Mouse (Mus musculus) E14TG2a.4 (cell line): Measurements from ENCODE around the gene Rbl1.

ENCODE experiments used
- CTCF ChIP-seq: conservative IDR thresholded peaks from 2 replicates; pipeline ENCODE4 v1.5.1; 2014; ENCODE audit warnings: low read length
- NANOG ChIP-seq: IDR thresholded peaks from 2 replicates; pipeline ENCODE4 v1.6.1; 2014; ENCODE audit warnings: borderline replicate concordance, low read length, mixed read lengths
- POU5F1 ChIP-seq: IDR thresholded peaks from 2 replicates; pipeline ENCODE4 v1.6.1; 2014; ENCODE audit warnings: low read length, borderline replicate concordance

DNA sequence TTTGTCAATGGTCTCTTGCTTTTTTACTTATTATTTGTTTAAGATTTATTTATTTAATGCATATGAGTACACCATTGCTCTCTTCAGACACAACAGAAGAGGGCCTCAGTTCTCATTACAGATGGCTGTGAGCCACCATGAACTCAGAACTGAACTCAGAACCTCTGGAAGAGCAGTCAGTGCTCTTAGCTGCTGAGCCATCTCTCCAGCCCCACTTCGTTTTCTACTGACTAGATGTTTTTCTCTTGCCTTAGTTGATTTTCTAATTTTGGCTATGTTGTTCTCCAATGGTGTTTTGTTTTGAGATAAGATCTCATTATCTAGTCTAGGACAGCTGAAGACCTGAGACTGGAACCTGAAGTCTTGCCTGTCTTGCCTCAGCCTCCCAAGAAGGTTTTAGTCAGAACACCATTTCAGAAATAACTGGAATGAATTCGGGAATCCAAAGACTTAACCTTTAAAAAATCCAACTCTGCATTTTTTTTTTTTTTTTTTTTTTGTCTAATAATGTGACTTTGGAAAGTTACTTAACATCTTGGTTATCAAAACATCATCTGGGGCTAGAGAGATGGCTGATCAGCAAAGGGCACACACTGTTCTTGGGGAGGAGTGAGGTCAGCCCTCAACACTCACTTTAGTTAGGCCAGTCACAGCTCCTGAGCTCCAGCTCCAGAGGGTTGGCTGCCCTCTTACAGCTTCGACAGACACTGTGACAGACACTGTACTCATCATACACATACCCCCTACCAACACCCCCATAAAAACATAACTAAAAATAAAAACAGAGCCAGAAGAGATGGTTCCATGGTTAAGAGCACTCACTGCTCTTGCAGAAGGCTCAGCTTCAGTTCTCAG, 71.4 kb downstream of the Rbl1 start:
- no peak for TF ChIP-seq CTCF
- no peak for TF ChIP-seq POU5F1
- no peak for TF ChIP-seq NANOG
